Mouse (Mus musculus) CH12.LX (cell line): ENCODE measurements around the gene Bcl11a.

Source experiments
- CTCF ChIP-seq, 2 experiments: IDR thresholded peaks in 1 of 2; conservative IDR thresholded peaks in 1 of 2; 2 replicates each; pipeline ENCODE4 v1.5.1; 2011 to 2012; ENCODE audit warnings: low read depth in 2 of 2, low read length in 2 of 2, improper control_type of control experiment in 1 of 2, inconsistent platforms in 1 of 2, mild to moderate bottlenecking in 1 of 2, moderate library complexity in 1 of 2
- HCFC1 ChIP-seq: IDR thresholded peaks from 2 replicates; pipeline ENCODE4 v1.6.1; 2012; ENCODE audit warnings: low read depth, mild to moderate bottlenecking, inconsistent platforms, low read length, improper control_type of control experiment
- MAX ChIP-seq: IDR thresholded peaks from 2 replicates; pipeline ENCODE4 v1.6.1; 2011; ENCODE audit warnings: low read length, improper control_type of control experiment
- MXI1 ChIP-seq: IDR thresholded peaks from 2 replicates; pipeline ENCODE4 v1.6.1; 2011; ENCODE audit warnings: mild to moderate bottlenecking, low read depth, low read length, improper control_type of control experiment
- NRF1 ChIP-seq: IDR thresholded peaks from 2 replicates; pipeline ENCODE4 v1.6.1; 2014; ENCODE audit warnings: low read depth, mild to moderate bottlenecking, inconsistent platforms, low read length, improper control_type of control experiment, moderate library complexity
- POLR2AphosphoS2 ChIP-seq: IDR thresholded peaks from 2 replicates; pipeline ENCODE4 v1.6.1; 2011; ENCODE audit warnings: low read depth, low read length, improper control_type of control experiment
- SIN3A ChIP-seq: IDR thresholded peaks from 2 replicates; pipeline ENCODE4 v1.6.1; 2012; ENCODE audit warnings: low read length, improper control_type of control experiment, inconsistent platforms
- SMC3 ChIP-seq: IDR thresholded peaks from 2 replicates; pipeline ENCODE4 v1.6.1; 2011; ENCODE audit warnings: low read depth, low read length, improper control_type of control experiment
- TCF12 ChIP-seq: IDR thresholded peaks from 2 replicates; pipeline ENCODE4 v1.6.1; 2014; ENCODE audit warnings: low read depth, mild to moderate bottlenecking, inconsistent platforms, low read length, improper control_type of control experiment
- ZNF384 ChIP-seq: IDR thresholded peaks from 2 replicates; pipeline ENCODE4 v1.6.1; 2012; ENCODE audit warnings: low read depth, low read length, improper control_type of control experiment, inconsistent platforms

GRCm38 (mm10) chr11:24097026-24097425 is 19.2 kb downstream of the Bcl11a start:
- TF ChIP-seq CTCF (conservative IDR thresholded peaks at IDR 0.05 in 1 of 2, IDR thresholded peaks at IDR 0.05 in 1 of 2; ENCODE audit: low read depth in 2 of 2, low read length in 2 of 2) (no peak), SIN3A (no peak), TCF12 (no peak), MXI1 (no peak), MAX (no peak), SMC3 (no peak), POLR2AphosphoS2 (no peak), NRF1 (no peak), HCFC1 (no peak), ZNF384 (no peak)
